Mouse (Mus musculus) bone marrow, adult 2 months (tissue): ENCODE data around the gene Wfdc5. TPM values are rescaled to one million over a fixed set of nuclear protein-coding genes. Genes with fewer than 3 reads are reported as not detected.

ENCODE experiments used
- H3K27ac ChIP-seq: fragments of 200-500 bp; 2 replicates; pipeline ENCODE4 v1.5.1; 2012; ENCODE audit warnings: low read depth, mild to moderate bottlenecking, control low read depth, inconsistent platforms, low read length; ENCODE audit not compliant: control insufficient read depth, poor library complexity, insufficient read depth
- H3K4me1 ChIP-seq: fragments of 200-500 bp; 2 replicates; pipeline ENCODE4 v1.6.1; 2011; ENCODE audit warnings: low read length; ENCODE audit not compliant: control insufficient read depth, insufficient read depth
- H3K4me3 ChIP-seq: fragments of 200-500 bp; replicated peaks from 2 replicates; pipeline ENCODE3; 2011; ENCODE audit warnings: mild to moderate bottlenecking, low read depth, low read length, control low read depth; ENCODE audit not compliant: control insufficient read depth
- CTCF ChIP-seq: fragments of 200-500 bp; IDR thresholded peaks from 2 replicates; pipeline ENCODE4 v1.5.1; 2011; ENCODE audit warnings: low read length, control low read depth; ENCODE audit not compliant: control insufficient read depth, insufficient read depth
- POLR2A ChIP-seq: fragments of 200-500 bp; IDR thresholded peaks from 2 replicates; pipeline ENCODE4 v1.6.1; 2011; ENCODE audit warnings: low read depth, mild to moderate bottlenecking, control low read depth, low read length, borderline replicate concordance; ENCODE audit not compliant: control insufficient read depth
- WGBS: fragments of 180-500 bp; shearing (Covaris S2); methylation state at CpG from one replicate; pipeline ENCODE4 v1.1.7; 2018; 5-methylcytosine and 5-hydroxymethylcytosine counted together
- polyA plus RNA-seq: library from polyadenylated mRNA; stranded (reverse); fragments of >200 nt; gene quantifications from 2 replicates; pipeline ENCODE4 v1.2.4, GENCODE M21; 2011; ENCODE audit warnings: low replicate concordance; ENCODE audit not compliant: missing spikeins, insufficient read depth, insufficient read length

Wfdc5 gene
- polyA plus RNA-seq, 1 experiment, result not detected

DNA sequence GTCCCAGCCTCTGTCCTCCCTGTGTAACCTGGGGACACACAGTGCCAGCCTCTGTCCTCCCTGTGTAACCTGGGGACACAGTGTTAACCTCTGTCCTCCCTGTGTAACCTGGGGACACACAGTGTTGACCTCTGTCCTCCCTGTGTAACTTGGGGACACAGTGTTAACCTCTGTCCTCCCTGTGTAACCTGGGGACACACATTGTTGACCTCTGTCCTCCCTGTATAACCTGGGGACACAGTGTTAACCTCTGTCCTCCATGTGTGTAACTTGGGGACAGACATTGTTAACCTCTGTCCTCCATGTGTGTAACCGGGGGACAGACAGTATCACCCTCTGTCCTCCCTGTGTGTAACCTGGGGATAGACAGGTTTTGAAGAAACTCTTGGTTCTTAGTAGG is 51.0 kb downstream of the Wfdc5 start:
- 73% methylated on average over 1 of the region's 1 CpGs for WGBS
- no peak for TF ChIP-seq CTCF
- TF ChIP-seq POLR2A, result no peak
- H3K4me3 ChIP-seq, result no peak overlapping the region
- no peaks in the 10 kb centered on the region; the same call in 1 of the 2 replicates for H3K4me1 ChIP-seq
- no peak overlapping the region for H3K27ac ChIP-seq

DNA sequence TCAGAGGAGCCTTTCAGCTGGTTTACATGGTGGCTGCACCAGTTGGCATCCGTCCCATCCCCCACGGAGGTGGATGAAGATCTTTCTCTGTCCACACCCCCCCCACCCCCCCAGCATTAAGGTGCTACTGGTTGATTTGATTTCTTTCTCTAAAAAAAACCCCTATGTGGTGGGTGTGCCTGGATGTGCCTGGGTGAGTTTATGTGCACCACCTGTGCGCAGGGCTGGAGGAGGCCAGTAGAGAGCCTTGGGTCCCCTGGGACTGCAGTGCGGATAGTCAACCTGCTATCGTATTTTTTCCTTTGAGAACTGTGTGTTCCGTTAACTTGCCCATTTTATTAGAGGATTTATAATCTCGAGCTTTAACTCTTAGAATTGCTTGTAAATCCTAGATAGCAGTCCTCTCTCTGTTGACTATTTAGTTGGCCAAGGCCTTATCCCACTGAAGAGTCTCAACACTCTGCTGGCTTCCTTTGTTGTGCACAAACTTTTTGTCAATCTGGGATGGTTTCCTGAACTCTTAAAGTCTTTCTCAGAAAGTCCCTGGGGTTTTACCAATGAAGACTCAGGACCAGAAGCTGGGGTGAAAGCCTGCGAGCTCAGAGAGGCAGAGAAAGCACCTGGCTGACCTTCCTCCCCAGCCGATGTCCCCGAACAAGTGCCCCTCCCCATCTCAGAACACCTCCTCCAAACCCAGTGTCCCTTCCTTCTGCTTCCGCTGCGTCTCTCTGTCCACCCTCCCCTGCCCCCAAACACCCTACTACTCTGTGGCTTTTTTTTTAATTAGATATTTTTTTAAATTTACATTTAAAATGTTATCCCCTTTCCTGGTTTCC is 53.7 kb downstream of the Wfdc5 start:
- Histone ChIP-seq H3K4me1 (no peaks in the 10 kb centered on the region), H3K27ac (no peak overlapping the region), H3K4me3 (no peak overlapping the region)
- 84% methylated on average over 12 of the region's 12 CpGs for WGBS
- TF ChIP-seq POLR2A, result no peak
- no peak for TF ChIP-seq CTCF

DNA sequence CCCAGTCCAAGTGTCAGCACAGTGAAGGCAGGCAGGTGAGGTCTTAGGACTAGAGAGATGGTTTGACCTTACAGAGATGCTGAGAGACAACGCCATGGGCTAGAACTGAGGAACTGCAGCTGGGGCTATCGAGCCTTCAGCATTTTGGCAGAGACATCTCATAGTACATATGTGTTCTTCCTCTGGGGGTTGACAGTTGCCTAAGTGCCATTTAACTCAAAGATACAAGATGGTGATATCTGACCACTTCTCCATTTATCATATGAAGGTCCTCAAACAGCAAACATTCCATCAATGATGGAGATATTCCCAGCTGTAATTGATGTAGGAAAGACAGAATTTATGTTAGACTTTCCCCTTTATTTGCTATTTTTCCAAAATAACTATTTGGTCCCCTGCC is 55.2 kb downstream of the Wfdc5 start:
- no peaks in the 10 kb centered on the region for H3K4me1 ChIP-seq
- H3K27ac ChIP-seq, result no peak overlapping the region
- no peak for TF ChIP-seq CTCF
- TF ChIP-seq POLR2A, result no peak
- H3K4me3 ChIP-seq, result no peak overlapping the region
- 62% methylated on average over 2 of the region's 2 CpGs for WGBS

DNA sequence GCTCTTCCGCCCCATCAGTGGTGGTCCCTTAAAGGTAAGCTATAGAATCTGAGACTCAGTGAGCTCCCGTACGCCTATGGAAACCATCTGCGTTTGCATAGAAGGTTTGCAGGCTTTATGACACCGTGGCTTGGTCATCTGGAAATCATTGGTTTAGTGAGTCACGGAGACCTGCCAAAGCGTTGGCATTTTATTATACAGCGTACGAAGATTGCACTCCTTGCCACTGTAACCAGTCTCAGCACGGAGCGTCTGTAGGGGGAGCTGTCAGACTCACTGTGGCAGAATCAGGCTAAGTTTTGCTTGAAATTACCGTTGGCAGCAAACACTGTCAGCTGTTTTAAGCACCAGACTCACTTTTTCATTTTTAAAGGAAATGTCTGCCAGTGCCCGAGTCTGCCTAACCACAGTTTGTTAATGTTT is 56.0 kb downstream of the Wfdc5 start:
- Histone ChIP-seq H3K4me3 (no peak overlapping the region), H3K4me1 (no peaks in the 10 kb centered on the region), H3K27ac (no peak overlapping the region)
- 74% methylated on average over 13 of the region's 13 CpGs for WGBS
- TF ChIP-seq POLR2A (no peak), CTCF (0 out of 2 replicates have a peak, but pooled peaks have one; percentile 12)

Other genes with a start within 250 kb of the Wfdc5 start
- gene Ywhab, start 187.8 kb downstream of the Wfdc5 start, polyA plus RNA-seq, result 38.3 and 61.2 TPM in 2 replicates
- 8.6 and 10.8 TPM in 2 replicates for gene Pabpc1l, start 157.3 kb downstream of the Wfdc5 start, polyA plus RNA-seq
- 27.5 and 28.7 TPM in 2 replicates for gene Stk4, start 112.4 kb downstream of the Wfdc5 start, polyA plus RNA-seq
- 34.6 and 50.9 TPM in 2 replicates for gene Tomm34, start 111.6 kb downstream of the Wfdc5 start, polyA plus RNA-seq
- not detected in 2 replicates for gene Kcns1, start 11.6 kb downstream of the Wfdc5 start, polyA plus RNA-seq
- gene Wfdc12, start 7.9 kb upstream of the Wfdc5 start, polyA plus RNA-seq, result not detected in 2 replicates
- gene Wfdc15a, start 17.4 kb upstream of the Wfdc5 start, polyA plus RNA-seq, result not detected in 2 replicates
- gene Wfdc15b, start 38.9 kb upstream of the Wfdc5 start, polyA plus RNA-seq, result 3.2 TPM in 1 of 2 replicates, not detected in the other
- not detected in 2 replicates for gene Svs2, start 55.7 kb upstream of the Wfdc5 start, polyA plus RNA-seq
- gene Svs3b, start 73.9 kb upstream of the Wfdc5 start, polyA plus RNA-seq, result not detected in 2 replicates
- gene Svs4, start 95.7 kb upstream of the Wfdc5 start, polyA plus RNA-seq, result not detected in 2 replicates
- not detected in 2 replicates for gene Svs3a, start 106.5 kb upstream of the Wfdc5 start, polyA plus RNA-seq
- gene Svs6, start 134.0 kb upstream of the Wfdc5 start, polyA plus RNA-seq, result not detected in 2 replicates
- not detected in 2 replicates for gene Svs5, start 150.0 kb upstream of the Wfdc5 start, polyA plus RNA-seq
- gene Slpi, start 206.4 kb upstream of the Wfdc5 start, polyA plus RNA-seq, result 48.8 and 108 TPM in 2 replicates
- gene Rbpjl, start 220.4 kb upstream of the Wfdc5 start, polyA plus RNA-seq, result not detected in 2 replicates
- 0.86 and 1.2 TPM in 2 replicates for gene Matn4, start 222.4 kb upstream of the Wfdc5 start, polyA plus RNA-seq